Mouse (Mus musculus) lung, adult 18-20 months (tissue): ENCODE measurements around the gene Gm14743.
"Not testable (repeated sequence)": the region's sequence is repeated elsewhere in the genome, so short reads cannot be mapped to it uniquely, and the experiment has no call there.

ENCODE experiments used
- DNase-seq, 2 experiments: peaks; one replicate each; pipeline ENCODE4 v3.0.0; 2022; ENCODE audit warnings: mixed read lengths in 2 of 2

Gm14743 gene

GRCm38 (mm10) chrX:78245821-78246220 is at the start of gene Gm14743:
TSS of gene Gm14743 (minus strand) at chrX:78245921.
- DNase-seq = not testable (repeated sequence)

- no peak for DNase-seq
Measured at GRCm38 (mm10) chrX:78202829-78203228, 42.9 kb downstream of the Gm14743 start.

- not testable (repeated sequence) for DNase-seq
Measured at GRCm38 (mm10) chrX:78202220-78202619, 43.5 kb downstream of the Gm14743 start.
